Mouse (Mus musculus) G1E-ER4 (cell line): ENCODE results near the gene Hoxd13. TPM values are rescaled to one million over a fixed set of nuclear protein-coding genes. Genes with fewer than 3 reads are reported as not detected.

Experiments
- GATA1 ChIP-seq: IDR thresholded peaks from one replicate; pipeline ENCODE4 v1.8.0; 2012; ENCODE audit warnings: low read length, inconsistent platforms
- polyA plus RNA-seq: library from polyadenylated mRNA; stranded (reverse); fragments of >175 nt; gene quantifications from 2 replicates; pipeline ENCODE4 v1.2.3, GENCODE M21; 2012

The Hoxd13 gene
- polyA plus RNA-seq, 1 experiment = not detected

DNA sequence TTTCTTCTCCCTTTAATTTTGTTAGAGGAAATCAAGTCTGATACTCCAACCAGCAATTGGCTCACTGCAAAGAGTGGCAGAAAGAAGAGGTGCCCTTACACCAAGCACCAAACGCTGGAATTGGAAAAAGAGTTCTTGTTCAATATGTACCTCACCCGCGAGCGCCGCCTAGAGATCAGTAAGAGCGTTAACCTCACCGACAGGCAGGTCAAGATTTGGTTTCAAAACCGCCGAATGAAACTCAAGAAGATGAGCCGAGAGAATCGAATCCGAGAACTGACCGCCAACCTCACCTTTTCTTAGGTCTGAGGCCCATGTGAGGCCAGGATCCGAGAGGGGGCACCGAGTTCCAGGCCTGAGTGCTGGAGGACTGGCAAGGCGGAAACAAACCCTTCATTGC is 26.0 kb downstream of the Hoxd13 start:
- TF ChIP-seq GATA1 = no peak

DNA sequence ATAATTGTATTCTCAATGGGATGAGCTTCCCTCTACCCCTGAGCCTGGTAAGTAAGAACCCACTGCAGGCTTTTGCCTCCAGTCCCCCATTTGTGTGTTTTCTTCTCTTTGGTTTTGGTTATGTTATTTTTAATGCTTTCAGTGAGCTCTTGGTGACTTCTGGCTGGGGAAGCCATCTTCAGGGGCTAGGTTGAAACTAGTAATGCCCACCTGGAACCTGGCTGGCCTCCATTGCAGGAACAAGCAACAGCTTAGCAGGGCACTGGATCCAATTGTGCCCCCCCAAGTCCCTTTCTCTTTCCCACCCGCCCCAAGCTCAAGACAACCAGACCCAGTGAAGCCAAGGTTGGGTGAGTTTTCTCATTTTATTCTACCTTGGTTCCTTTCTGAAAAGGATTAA is 27.3 kb downstream of the Hoxd13 start:
- no peak for TF ChIP-seq GATA1

DNA sequence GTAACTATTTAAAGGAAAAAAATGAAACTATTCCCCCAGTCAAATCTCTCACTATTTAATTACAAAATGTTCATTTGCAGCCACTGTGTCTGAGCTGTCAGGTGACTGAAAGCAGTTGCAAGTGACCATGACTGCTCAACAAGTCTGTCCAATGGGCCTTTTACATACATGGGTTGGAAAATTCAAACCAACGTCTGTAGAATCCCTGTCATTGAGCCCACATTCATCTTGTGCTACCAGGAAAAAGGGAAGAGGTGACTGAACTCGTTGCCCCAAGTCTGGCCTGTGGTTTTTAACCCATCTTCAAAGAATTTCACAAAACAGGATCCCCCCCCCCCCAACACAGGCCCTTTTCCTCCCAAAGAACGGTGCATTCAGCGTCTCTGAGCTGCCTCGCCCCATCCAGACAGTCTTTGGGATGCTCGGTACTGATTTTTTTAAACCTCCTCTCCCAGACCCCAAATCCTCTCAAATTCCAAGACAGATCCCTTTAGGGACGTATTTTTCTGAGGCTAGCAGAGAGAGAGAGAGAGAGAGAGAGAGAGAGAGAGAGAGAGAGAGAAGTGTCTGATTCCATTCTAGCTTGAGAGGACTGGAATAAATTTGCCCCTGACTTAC is 27.8 kb downstream of the Hoxd13 start:
- TF ChIP-seq GATA1 = no peak

DNA sequence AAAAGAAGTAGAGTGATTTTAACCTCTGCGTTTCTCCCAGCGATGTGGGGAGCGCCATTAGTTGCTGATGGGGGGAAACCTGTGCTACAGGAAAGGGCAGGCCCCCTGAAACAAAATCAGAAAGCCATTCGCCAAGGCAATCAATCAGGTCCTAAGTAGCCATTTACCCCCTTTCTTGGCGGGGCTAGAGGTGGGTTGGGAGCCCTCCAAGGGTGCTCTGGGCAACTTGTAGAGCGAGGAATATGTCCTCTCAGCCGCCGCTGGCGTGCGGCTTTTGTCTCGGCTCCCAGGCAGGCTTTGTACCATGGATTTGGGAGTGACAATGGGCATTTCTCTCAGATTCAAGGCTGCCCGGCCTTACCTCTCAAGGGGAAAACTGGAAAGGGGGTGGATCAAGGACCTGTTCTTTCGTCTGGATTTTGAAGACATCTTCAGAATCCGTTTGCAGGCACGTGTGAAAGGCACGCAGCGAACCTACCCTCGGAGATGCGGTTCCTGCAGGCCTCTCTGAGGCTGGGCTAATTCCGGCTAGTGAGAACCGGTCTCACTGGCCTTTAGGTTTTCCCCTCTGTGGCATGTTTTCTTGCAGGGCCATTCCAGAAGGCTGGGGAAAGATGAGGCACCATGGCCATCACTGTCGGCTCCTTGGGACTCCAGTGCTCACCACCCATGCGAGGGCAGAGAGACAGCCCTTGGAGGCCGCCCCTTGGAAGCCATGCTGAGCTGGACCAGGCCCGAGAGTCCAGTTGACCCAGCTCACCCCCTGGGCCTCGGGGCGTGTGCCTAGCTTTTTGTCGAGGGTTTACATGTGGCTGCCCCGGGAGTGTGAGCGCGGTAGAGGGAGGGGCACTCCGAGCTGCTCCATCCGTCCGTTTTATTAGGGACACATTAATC is 28.6 kb downstream of the Hoxd13 start:
- TF ChIP-seq GATA1 = no peak

DNA sequence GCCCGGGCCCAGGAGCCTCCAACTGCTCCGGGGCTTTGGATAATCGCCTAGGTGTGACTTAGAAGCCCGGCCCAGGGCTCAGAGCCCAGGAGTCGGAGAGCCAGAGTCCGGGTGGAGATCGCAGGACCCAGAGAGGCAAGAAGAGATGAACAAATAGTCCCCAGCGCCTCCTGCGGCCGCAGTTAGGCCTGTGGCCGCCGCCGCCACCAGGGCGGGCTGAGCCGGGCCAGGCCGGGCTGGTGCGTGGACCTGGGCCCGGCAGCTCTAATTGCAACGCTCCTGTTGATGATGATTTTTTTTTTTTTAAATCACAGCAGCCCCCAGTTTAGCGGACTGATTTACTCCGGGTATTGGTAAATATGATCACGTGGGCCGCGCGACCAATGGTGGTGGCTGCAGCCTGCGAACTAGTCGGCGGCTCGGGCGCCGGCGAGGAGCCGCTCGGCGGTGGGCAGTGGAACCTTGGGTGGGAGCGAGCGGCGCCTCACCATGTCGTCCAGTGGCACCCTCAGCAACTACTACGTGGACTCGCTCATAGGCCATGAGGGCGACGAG is 29.5 kb downstream of the Hoxd13 start, which contains the start of gene Hoxd9:
Gene Hoxd9 (plus strand): TSS at position 161 of the 555 bp plus-strand sequence.
- no peak for TF ChIP-seq GATA1

DNA sequence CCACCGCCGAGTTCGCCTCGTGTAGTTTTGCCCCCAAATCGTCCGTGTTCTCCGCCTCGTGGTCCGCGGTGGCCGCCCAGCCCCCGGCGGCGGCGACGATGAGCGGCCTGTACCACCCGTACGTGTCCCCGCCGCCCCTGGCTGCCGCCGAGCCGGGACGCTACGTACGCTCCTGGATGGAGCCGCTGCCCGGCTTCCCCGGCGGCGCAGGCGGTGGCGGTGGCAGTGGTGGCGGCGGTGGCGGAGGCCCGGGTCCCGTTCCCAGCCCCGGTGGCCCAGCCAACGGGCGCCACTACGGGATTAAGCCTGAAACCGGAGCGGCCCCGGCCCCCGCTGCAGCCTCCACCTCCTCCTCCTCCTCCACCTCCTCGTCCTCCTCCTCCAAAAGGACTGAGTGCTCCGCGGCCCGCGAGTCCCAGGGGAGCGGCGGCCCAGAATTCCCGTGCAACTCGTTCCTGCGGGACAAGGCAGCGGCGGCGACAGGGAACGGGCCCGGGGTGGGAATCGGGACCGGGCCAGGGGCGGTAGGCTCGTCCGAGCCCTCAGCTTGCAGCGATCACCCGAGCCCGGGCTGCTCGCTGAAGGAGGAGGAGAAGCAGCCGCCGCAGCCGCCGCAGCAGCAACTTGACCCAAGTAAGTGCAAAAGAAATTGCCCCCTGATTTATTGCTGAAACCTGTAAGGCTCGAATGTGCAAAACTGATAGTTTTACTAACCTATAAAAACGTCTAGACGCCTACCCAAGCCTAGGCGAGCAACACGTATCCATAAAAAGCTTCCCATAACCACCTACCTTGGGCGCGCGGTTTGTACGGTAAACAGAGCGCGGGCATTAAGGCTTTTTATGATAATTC is 30.3 kb downstream of the Hoxd13 start:
- TF ChIP-seq GATA1 = no peak

DNA sequence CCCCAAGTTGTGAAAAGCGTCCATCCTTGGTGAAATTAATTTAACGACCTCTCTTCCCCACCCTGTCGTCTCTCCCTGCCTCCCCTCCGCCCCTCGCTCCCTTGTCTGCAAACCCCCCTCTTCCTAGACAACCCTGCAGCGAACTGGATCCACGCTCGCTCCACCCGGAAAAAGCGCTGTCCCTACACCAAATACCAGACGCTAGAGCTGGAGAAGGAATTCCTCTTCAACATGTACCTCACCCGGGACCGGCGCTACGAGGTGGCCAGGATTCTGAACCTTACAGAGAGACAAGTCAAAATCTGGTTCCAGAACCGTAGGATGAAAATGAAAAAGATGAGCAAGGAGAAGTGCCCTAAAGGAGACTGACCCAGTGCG is 30.9 kb downstream of the Hoxd13 start:
- TF ChIP-seq GATA1 = no peak

DNA sequence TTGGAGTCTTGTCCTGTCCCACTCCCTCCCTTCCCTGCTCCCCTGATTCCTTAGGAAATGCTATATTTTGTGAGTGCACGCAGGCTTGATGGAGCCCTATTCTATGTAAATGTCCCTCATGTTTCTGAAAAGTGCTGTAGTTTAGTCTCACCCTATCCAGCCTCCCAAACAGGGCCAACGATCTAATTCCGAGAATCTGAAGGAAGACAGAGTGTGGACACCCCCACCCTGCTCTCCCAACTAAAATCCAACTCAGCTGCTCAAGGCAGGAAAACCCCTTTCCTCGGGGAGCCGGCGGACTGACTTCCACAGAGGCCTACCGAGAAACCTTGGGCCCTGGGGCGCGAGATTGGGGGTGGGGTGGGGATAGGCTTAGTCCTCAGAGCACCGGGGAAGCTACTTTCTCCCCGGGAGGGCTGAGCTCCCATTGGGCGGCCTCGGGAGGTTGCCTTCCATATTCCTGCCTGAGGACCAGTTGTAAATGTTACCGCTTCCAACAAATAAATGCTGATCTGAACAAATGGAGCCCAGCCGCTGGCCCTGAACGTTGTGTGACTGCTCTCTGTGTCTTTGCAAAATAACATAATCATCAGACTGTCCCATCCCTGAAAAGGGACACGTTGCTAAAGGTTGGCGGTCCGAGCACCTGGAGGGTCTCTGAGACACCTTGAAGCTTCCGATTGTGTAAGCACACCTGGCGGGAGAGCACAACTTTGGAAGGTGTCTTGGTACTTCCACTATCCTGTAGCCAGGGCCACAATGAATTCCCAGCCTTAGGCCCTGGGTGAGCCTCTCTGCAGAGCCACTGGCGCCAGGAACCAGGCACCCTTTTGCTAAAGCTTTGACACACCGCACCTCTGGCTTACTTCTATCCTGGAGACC is 31.8 kb downstream of the Hoxd13 start:
- TF ChIP-seq GATA1 = no peak

DNA sequence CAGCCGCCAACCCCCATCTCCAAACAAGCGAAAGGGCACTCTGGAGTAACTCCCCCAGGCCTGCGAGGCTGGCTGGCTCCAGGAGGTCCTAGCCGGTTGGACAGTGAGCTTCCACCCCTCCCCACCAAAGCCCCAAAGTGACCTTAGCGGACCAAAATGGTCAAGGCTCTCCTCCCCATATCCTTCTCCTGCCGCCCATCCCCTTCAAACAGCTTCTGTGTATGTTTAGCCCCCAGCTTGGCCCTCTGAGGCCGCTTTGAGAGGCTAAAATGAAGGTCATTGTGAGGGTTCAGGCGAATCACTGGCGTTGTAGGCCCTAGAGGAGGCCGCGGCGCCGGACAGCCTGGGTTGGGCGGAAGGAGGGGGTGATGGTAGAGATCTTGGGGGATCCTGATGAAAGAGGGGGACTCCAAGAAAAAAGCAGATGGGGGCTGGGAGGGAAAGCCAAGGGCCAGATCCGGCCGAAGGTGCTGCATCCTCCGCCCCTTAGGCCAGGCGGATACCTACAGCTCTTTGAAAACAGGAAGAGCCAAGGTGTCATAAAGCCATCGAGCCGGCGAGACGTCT is 32.5 kb downstream of the Hoxd13 start:
- no peak for TF ChIP-seq GATA1

DNA sequence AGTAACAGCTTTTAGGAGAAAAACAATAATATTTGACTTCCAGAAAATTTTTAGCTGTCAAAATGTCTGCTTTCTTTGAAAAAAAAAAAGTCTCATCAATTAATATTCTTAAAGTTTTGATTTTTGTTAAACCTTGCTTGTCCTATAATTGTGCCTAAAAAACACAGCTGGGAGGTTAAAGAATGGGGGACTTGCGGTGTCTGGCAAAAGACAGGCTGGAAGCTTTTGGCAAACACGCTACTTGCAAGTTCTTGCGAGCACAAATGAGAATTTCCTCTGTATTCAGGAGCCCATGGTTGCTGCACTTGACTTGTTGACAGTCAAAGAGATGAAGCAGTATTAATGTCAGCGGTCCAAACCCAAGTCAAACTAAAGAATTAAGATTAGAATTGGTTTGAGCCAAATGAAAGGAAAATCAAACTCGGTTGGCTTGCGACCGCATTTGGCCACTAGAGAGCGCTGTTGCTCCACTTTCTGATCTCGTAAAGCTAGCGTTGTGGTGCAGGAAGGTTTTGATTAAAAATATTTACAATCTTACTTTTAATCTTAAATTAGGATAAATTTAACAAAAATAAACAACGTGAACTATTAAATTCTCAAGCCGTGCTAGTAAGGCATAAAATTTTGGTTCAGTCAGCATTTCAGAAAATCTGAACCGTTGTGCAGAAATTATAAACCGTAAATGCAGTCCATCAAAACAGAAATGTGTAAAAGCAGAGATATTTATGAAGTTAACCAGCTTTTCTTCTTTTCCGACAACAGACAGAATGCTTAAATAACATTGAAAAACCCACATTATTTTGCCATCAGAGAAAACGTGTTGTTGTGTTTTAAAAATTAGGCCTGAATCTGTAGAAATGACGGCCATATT is 34.1 kb downstream of the Hoxd13 start:
- TF ChIP-seq GATA1 = no peak

DNA sequence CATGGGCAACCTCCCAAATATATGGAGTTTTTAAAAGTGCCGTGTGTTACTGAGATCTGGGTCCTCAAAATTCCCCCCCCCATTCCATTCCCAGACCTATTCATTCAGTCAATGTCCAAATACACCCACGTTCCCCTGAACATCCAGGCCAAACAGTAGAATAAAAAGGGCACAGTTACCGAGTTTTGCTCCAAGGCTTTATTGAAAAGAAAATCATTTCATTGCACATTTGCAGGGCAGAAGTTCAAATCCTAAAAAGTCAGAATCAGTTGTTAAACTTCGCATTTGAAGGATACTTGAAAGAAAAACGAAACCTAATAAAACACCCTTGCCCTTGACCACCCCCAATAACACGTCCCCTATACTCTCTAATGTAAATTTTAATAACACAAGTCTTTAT is 34.7 kb downstream of the Hoxd13 start:
- no peak for TF ChIP-seq GATA1

DNA sequence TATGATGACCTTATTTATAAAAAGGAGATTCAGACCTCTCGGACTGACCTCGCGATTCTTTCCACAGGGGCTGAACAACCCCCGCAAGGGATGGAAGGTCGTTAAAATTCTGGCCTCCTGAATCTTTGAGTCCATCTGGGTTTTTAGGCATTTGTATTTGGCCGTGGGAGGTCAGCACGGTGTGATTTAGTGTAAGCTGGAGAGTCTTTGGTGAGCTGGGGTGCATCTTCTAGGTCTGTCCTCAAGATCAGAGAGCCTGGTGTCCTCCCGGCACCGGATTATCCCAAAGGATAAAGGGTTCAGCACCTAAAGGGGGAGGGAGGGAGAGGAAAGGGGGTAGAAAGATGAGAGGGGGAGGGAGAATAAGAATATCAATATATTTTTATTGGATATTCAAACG is 35.2 kb downstream of the Hoxd13 start:
- TF ChIP-seq GATA1 = no peak

DNA sequence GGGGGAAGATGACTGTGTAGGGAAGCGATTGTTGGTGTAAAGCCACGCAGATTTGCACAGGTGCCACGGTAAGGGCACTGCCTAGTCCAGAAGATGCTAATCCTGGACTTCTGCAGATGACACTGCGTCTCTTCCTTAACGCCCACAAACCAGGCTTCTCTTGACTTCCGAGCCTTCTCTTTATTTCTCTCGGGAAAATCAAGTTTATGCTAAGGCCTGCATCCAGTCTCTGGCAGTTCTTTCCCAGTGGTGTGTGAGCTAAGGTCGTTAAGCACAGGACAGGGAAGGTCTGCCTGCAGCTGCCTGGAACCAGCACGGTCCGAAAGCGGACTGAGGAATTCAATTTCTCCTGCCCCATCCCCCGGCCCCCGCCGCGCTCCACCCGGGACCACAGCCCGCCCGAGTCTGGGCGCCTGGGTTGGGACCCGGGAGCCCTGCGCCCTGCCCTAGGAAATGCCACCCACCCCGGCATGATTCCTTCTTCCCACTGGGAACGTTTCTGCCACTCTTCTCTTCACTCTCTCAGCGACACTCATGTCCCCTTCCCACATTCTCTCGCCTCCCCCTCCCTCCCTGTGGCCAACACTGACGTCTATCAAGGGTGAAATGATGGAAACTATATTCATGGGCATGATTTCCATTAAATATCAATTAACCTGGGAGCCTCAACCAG is 35.7 kb downstream of the Hoxd13 start:
- no peak for TF ChIP-seq GATA1
